Mouse (Mus musculus): ENCODE measurements around the gene Nadk2. TPM values are rescaled to one million over a fixed set of nuclear protein-coding genes. Genes with fewer than 3 reads are reported as not detected.
A peak's percentile ranks its signal among the peaks of the same experiment; 100 is the strongest.

Gene Nadk2
- total RNA-seq, 2 experiments from 2014 or later, result 59.7 to 68.6 TPM

DNA sequence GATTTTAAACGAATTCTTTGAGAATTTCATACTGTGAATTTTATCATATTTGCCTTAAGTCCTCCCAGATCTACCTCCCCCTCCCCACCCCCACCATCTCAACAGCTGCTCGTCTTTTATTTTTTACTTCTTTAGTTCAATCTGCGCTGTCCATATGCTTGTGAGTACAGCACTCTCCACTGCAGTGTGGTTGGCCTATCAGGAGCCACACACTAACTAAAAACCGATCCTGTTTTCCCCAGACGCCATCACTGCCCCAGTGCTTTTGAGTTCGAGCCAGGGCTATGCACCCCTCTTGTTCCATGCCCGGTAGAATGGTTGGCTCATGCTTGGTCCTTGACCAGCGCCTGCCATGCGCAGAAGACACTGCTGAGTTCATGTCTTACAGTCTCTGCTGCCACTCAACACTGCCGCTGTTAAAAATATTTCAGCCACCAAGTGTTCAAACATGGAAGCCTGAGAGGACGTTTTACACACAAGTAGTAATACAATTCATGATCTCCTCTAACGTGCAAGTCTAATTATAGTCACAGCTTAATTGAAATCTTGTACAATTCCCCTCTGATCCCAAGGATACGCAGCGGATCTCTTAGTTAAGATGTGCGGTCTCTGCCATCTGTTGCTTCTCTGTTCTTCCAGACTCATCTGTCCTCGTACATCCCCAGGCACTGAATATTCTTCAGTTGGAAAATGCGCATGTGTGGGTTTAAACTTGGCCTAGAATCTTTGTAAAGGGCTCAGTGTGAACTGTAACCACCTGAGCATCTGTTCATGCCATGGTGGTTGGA is 17.0 kb downstream of the Nadk2 start:
- no peak for ATAC-seq (replicated peaks; ENCODE audit: poor library complexity)

- no peak for ATAC-seq (replicated peaks; ENCODE audit: poor library complexity)
These were observed 17.6 kb downstream of the Nadk2 start for GRCm38 (mm10) chr15:9088683-9089072.

DNA sequence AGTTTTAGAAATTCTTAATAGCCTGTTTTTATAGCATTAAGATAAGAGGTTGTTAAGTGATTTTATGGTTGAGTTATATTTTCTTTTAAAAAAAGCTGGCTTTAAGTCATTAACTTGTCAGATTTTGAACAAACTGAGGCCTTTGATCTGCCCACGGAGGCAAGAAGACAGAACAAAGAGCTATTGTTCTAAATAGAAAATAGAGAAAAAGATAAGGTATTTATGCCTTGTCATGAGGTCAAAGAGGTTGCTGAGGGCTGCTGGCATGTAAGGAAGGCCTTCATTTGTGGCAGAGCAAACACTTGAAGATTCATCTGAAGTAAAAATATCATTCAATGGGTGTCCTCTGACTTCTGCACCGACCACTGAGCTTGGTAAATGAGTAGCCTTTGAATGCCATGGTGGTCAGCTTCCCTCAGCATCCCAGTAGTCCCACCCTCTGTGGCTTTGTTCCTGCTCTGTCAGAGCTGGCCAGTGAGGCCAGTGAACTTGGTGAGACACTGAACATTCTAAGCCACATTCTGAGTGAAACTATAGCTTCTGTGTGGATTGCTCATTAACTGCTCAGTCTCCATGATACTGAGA is 18.2 kb downstream of the Nadk2 start:
- no peak for ATAC-seq (replicated peaks; ENCODE audit: poor library complexity)

GRCm38 (mm10) chr15:9090662-9091061 is 19.6 kb downstream of the Nadk2 start:
- peak; percentile 40 for ATAC-seq (replicated peaks; ENCODE audit: poor library complexity)

DNA sequence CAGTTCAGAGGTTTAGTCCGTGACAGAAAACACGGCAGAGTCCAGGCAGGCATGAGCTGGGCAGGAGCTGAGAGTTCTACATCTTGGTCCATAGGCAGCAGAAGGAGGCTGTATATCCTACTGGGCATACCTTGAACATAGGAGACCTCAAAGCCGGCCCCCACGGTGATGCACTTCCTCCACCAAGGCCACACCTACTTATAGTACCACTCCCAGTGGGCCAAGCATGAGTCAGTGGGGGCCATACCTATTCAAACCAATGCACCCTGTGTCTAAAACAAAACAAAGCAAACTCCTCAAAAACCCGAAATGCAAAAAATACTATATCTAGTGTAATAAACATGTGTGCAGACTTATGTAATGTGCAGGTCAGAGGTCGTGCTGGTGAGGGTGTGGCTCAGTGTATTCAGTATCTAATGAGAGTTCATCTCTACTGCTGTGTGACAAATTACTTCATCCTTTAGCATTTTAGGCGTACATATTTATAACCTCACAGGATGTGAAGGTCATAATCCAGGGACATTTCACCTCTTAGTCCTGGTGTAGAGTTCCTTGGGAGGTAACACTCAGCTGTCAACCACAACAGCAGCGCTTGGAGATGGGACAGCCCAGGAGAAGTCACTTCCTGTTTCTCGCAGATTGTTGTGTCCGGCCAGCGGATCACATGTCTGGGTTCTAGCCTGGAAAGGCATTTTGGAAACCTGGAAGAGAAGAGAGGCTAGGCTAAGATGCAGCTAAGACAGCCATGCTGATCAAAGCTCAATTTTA is 22.7 kb downstream of the Nadk2 start:
- ATAC-seq (replicated peaks; ENCODE audit: poor library complexity), result 0 out of 2 replicates have a peak, but pooled peaks have one; percentile 10

DNA sequence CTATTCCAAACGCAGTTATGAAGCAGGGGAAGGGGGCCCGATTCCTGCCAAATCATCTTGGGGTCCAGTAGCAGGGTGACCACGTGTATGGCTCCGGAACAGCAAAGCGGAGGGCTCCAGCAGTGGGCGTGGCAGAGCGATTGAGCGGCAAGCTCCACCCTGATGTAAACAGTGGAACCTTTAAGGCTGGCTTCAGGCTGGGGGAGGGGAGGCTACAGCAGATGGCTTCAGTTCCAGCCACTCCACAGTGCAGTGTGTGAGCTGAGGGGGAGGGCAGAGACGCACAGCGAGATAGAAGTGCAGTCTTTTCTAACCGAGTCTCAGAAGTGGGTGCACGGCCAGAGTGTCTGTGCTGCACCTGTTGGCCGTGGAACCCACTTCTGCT is 23.3 kb downstream of the Nadk2 start:
- ATAC-seq (replicated peaks; ENCODE audit: poor library complexity), result peak; percentile 83

- no peak for ATAC-seq (replicated peaks; ENCODE audit: poor library complexity)
These were observed 25.8 kb downstream of the Nadk2 start for GRCm38 (mm10) chr15:9096865-9097264.

- ATAC-seq (replicated peaks; ENCODE audit: poor library complexity), result no peak
These were observed 29.5 kb downstream of the Nadk2 start for GRCm38 (mm10) chr15:9100446-9101077.

GRCm38 (mm10) chr15:9106303-9107074 is 35.4 kb downstream of the Nadk2 start:
- no peak for ATAC-seq (replicated peaks; ENCODE audit: poor library complexity)

DNA sequence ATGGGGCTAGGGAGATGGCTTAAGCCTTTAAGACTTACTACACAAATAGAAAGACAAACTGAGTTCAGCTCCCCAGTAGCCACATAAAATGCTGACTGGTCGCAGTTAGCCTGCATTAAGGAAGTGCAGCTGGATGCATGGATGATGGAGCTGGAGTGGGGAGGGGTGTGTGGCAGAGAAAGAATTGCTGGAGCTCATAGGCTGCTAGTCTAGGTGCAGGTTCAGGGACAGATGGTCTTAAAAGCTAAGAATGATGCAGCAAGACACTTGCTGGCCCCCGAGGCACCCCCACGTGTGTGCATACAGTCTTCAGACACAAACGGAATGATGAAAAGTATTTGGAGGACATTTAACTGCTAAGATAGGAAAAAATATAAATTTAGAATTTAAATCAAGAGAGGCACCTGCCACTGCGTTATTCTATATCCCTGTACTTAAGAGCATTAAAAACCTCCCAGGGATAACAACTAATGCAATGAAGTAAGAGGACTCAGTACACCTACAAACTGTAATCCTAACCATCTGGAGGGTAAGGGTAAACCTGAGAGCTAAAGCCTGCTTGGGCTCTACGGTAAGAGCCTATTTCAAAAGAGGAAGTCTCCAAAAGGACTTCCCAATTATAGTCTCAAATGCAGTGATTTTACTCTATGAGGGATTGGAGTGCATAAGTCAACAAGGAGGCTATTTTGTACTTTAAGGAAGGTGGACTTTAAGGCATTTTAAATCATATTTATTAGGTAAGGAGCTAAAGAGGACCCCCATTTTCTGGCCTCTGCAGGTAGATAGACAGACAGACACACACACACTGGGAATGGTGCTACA is 39.7 kb downstream of the Nadk2 start:
- peak; percentile 39 for ATAC-seq (replicated peaks; ENCODE audit: poor library complexity)

DNA sequence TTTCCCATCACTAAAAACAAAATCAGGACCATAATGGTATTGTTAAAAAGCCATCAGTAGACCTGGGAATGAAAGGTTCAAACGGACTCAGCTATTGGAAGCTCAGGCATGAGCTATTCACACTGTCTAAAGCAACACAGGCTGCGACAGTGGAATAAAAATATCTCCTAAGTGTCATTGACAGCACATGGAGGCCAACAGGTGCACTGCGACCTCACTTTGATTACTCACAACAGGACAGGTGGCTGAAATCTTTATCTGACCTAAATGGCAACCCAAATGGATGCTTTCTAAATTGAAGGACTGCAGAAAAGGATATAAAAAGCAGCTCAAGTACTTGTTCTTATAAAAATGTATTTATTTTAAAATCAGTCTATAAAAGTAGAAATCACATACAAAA is 40.6 kb downstream of the Nadk2 start:
- ATAC-seq (replicated peaks; ENCODE audit: poor library complexity), result no peak

DNA sequence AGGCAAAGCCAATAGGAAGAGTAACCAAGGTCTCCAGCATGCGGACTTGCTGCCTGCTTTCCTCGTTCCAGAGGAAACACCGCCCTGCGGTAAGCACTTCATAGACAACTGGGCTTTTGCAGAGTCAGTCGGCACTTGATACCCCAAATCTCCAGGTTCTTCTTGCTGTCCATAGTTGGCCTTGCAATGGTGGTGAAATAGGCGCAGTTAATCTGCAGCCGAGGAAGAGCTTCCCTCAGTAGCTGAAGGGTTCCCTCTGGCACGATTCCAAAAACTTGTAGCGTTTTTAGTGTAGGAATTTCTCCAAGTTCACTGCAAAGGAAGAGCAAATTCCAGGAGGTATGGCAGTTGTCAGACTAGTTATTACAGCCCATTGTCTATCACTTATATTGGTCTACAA is 42.5 kb downstream of the Nadk2 start:
- ATAC-seq (replicated peaks; ENCODE audit: poor library complexity), result no peak

DNA sequence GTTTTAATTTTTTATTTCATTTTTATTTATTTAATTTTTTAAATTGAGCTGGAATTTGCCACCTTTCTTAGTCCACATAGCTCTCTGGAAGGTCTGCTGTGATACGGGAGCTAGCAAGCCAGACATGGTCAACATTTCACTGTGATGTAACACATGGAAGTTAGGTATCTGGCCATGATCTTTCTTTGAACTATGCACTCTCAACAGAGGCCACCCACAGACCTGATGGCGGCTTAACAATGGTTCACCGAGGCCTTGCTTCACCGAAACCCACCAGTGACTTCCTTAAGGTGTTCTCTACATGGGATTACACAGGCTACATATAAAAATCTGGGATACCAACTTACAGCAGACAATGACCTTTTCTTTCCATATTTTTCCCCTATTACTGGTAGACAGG is 43.1 kb downstream of the Nadk2 start:
- ATAC-seq (replicated peaks; ENCODE audit: poor library complexity), result no peak

- no peak for ATAC-seq (replicated peaks; ENCODE audit: poor library complexity)
These were observed 43.5 kb downstream of the Nadk2 start for GRCm38 (mm10) chr15:9114599-9114998.

GRCm38 (mm10) chr15:9118852-9119251 is 47.8 kb downstream of the Nadk2 start:
- ATAC-seq (replicated peaks; ENCODE audit: poor library complexity), result no peak

DNA sequence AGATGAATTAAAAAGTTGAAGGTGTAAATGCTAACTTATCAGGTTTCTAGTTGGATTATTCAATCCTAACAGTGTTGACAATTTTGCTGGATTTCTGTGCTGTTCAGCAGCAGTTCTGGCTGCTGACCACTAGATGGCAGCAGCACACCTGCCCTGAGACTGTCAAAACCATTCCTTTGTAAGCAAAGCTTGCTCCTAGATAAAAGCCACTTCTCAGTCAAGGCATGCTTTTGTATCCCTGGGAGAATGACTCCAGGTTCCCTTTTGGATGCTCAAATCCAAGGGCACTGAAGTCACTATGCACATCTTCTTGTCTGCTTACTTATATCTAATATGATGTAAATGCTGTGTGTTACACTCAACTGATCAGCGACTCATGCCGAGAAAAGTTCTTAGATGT is 49.0 kb downstream of the Nadk2 start:
- peak; percentile 94 for ATAC-seq (replicated peaks; ENCODE audit: poor library complexity)

DNA sequence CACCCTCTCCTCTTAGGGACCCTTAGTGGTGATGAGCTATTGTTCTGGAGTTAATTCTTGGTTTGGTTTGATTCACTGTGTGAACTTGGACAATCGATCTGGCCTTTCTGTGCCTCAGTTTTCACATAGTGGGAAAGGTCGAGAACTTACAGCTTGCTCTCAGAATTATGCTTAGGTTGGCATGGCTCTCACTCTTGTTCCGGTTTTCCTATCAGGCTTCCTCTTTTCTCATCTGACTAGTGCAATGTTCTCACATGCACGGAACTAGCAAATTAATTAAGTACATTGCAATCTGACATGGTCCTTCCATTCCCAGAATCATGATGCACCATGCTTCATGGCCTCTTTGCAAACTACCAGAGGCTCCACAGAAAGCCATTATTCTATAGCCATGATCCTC is 51.9 kb downstream of the Nadk2 start:
- ATAC-seq (replicated peaks; ENCODE audit: poor library complexity), result peak; percentile 45

DNA sequence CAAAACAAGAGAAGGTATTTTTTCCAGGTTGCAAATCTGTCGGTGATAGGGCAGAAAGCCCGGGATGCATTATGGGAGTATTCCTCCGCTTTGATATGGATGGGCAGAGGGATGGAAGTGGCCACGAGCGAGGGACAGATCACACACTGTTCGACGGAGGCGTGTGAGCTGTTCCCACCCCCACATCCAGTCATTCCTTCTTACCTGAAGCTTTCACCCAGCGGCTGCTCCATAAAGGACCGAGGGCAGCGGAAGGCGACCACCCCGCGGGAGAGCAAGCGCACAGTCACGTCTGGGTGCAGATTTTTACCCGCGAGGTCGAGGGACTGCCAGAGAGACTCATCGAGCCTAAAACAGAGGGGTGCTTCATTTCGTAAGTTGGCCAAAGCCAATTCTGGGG is 53.8 kb downstream of the Nadk2 start:
- ATAC-seq (replicated peaks; ENCODE audit: poor library complexity), result no peak

DNA sequence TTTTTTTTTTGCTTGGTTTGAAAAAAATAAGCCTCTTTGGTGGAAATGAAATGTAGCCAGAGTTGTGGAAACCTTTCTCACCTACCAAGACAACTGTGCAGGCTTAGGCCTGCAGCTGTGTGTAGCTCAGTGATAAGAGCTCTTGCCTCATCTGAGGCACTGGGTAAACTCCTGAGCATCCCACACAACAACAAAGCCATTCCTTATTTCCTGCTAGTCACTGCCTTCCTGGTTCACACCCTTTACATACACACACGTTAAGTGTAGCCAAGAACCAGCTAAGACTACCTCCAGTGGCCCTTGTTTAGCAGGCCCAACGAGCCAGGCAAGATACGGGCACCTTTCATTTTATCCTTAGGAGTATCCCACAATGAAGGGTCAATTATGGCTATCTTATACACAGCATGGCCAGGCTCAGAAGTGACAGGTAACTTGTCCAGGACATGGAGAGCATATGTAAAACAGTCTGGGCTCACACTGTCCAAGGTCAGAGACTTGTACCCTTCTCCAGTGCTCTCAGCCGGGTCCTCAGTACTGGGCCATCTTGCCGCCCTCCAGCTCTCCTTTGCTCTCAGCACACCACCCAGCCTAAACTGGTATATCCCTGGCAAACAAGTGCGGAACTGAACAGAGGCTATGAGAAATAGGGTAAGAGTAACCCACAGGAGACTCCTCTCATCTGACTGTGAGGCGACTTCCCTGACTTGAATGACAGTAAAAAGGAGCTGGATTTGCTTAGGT is 56.2 kb downstream of the Nadk2 start:
- ATAC-seq (replicated peaks; ENCODE audit: poor library complexity), result no peak

Data from megakaryocyte progenitor cell, adult 5-6 weeks (primary cell).